Mouse (Mus musculus) G1E (cell line): ENCODE measurements around the gene Itih3.

ENCODE experiments used
- CTCF ChIP-seq: IDR thresholded peaks from 2 replicates; pipeline ENCODE4 v1.5.1; 2012; ENCODE audit warnings: low read depth, low read length, inconsistent platforms, mixed read lengths
- POLR2AphosphoS5 ChIP-seq: IDR thresholded peaks from 2 replicates; pipeline ENCODE4 v1.6.1; 2012; ENCODE audit warnings: low read depth, low read length, inconsistent platforms; ENCODE audit not compliant: insufficient replicate concordance

DNA sequence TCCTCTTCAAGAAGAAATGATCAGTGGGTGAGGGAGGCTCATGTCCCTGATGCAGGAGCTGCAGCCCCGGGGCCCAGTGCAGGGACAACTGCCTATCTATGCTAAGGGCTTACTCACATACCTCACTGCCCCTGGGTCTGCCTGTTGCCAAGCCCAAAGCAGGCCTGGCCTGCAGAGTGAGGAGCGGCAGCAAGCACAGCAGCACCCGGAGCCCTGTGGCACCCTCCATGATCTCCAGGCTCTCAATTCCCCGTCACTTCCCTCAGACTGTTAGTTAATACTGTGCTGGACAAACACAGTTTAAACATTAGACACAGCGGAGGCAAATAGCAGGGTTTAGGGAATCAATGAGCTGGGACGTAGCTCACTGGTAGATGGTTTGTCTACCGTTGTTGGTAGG lies 19.5 kb upstream of the Itih3 start, which contains the start of gene Itih1:
- no peak for TF ChIP-seq CTCF
- TF ChIP-seq POLR2AphosphoS5 = no peak
